Mouse (Mus musculus): ENCODE data around the gene Il17ra.

The Il17ra gene

GRCm38 (mm10) chr6:120463086-120463871 lies at the start of gene Il17ra:
Gene Il17ra, plus strand, starts transcription at chr6:120463247.
- peak; percentile 55 to 64 for DNase-seq

- no peak for DNase-seq
These were observed 24.9 kb upstream of the Il17ra start for GRCm38 (mm10) chr6:120438161-120438560.

- no peak for DNase-seq
These were observed 20.8 kb upstream of the Il17ra start for GRCm38 (mm10) chr6:120442171-120442749.

- no peak for DNase-seq
These were observed 19.4 kb upstream of the Il17ra start for GRCm38 (mm10) chr6:120443363-120444355.

GRCm38 (mm10) chr6:120450208-120450607 lies 12.8 kb upstream of the Il17ra start:
- no peak for DNase-seq

- DNase-seq: no peak
These were observed 10.5 kb upstream of the Il17ra start for GRCm38 (mm10) chr6:120452384-120453102.

GRCm38 (mm10) chr6:120453103-120453445 lies 10.0 kb upstream of the Il17ra start:
- DNase-seq: no peak

- DNase-seq: no peak
These were observed 9.5 kb upstream of the Il17ra start for GRCm38 (mm10) chr6:120453556-120453955.

- DNase-seq: no peak
These were observed 8.4 kb upstream of the Il17ra start for GRCm38 (mm10) chr6:120454627-120455077.

GRCm38 (mm10) chr6:120457074-120457473 lies 6.0 kb upstream of the Il17ra start:
- no peak for DNase-seq

GRCm38 (mm10) chr6:120457751-120458150 lies 5.3 kb upstream of the Il17ra start:
- no peak for DNase-seq

GRCm38 (mm10) chr6:120461217-120461616 lies 1.8 kb upstream of the Il17ra start:
- DNase-seq: no peak

- no peak for DNase-seq
These were observed 796 bp upstream of the Il17ra start for GRCm38 (mm10) chr6:120462251-120462650.

GRCm38 (mm10) chr6:120463884-120464283 lies 837 bp downstream of the Il17ra start:
- DNase-seq: no peak

- no peak for DNase-seq
These were observed 1.4 kb downstream of the Il17ra start for GRCm38 (mm10) chr6:120464406-120464939.

- DNase-seq: no peak
These were observed 2.3 kb downstream of the Il17ra start for GRCm38 (mm10) chr6:120465393-120465792.

GRCm38 (mm10) chr6:120466609-120467329 lies 3.7 kb downstream of the Il17ra start:
- DNase-seq: no peak

GRCm38 (mm10) chr6:120468259-120468658 lies 5.2 kb downstream of the Il17ra start:
- no peak for DNase-seq

- DNase-seq: no peak
These were observed 6.2 kb downstream of the Il17ra start for GRCm38 (mm10) chr6:120469268-120469667.

- DNase-seq: no peak
These were observed 6.7 kb downstream of the Il17ra start for GRCm38 (mm10) chr6:120469770-120470169.

GRCm38 (mm10) chr6:120470666-120471065 lies 7.6 kb downstream of the Il17ra start:
- DNase-seq: no peak
